ENCODE assay signal across 9 mouse cellular contexts in the genomic region with DNA sequence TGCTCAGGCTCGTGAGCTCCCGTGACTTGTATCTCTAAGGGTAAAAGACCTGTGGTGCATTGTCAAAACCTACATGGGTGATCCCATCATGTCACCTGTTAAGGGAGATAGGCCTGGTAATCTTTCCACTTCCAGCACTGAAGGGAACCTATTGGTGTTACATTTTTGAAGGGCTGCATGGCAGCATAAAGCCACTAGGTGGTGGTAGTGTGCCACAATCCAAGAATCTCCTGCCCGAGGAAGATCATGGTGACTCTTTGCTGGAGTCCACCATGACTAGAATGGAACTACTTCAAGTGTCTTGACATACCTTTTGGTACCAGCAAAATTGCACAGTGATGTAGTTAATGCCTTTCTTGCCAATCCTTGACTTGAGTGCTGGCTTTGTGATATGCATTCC. TPM values are rescaled to one million over a fixed set of nuclear protein-coding genes. Genes with fewer than 3 reads are reported as not detected.
DNase-seq lines count a peak whose midpoint lies in the region; ATAC-seq and TF ChIP-seq lines count a peak whose summit lies in the region.
"Had no signal": no experiment of that assay in that cellular context is flagged by ENCODE, and none has a peak within 500 bp of the region (broad histone marks: within the 10 kb centered on the region; RNA-seq: fewer than 3 reads in every experiment).

No protein-coding gene starts in this region.

- in situ Hi-C loops in Patski (cut with MboI; ENCODE audit: low pct_unique_long_range_greater_than_20kb), result loop anchor here (25.0 kb wide), 1 partner anchor 1346 kb away; no protein-coding TSS in a partner anchor

- H3K9me3 ChIP-seq in kidney, embryonic 16.5 days (ENCODE audit: low read length), result no peaks in the 10 kb centered on the region
- no peaks in the 10 kb centered on the region for H3K9me3 ChIP-seq in midbrain, postnatal 0 days (ENCODE audit: low read length)

- POLR2A ChIA-PET in Patski (lab: Charles Lee), result no interaction called here

- no peaks in the 10 kb centered on the region for H3K27me3 ChIP-seq in kidney, adult 2 months (replicated peaks; ENCODE audit: control insufficient read depth, insufficient read depth, low read length)
- no peaks in the 10 kb centered on the region for H3K27me3 ChIP-seq in kidney, embryonic 16.5 days (ENCODE audit: insufficient read depth, low read length)
- no peaks in the 10 kb centered on the region for H3K27me3 ChIP-seq in Patski
- H3K27me3 ChIP-seq in midbrain, postnatal 0 days (ENCODE audit: insufficient read depth, low read length), result no peaks in the 10 kb centered on the region
- H3K27me3 ChIP-seq in thymus, adult 2 months (ENCODE audit: control insufficient read depth, insufficient read depth, low read length), result no peaks in the 10 kb centered on the region

- H3K4me1 ChIP-seq in kidney, adult 2 months (ENCODE audit: control insufficient read depth, insufficient read depth, low read length), result no peaks in the 10 kb centered on the region
- H3K4me1 ChIP-seq in kidney, embryonic 16.5 days (ENCODE audit: insufficient read depth, low read length), result no peaks in the 10 kb centered on the region
- H3K4me1 ChIP-seq in midbrain, postnatal 0 days (ENCODE audit: insufficient read depth, low read length), result peaks cover 7% of the 10 kb centered on the region
- H3K4me1 ChIP-seq in thymus, adult 2 months (replicated peaks; ENCODE audit: control insufficient read depth, insufficient read depth, low read length), result no peaks in the 10 kb centered on the region

- WGBS in kidney, adult 2 months, result 44% methylated on average over 3 of the region's 3 CpGs
- 35% methylated on average over 3 of the region's 3 CpGs for WGBS in kidney, embryonic 16.5 days
- WGBS in midbrain, postnatal 0 days, result 36% methylated on average over 3 of the region's 3 CpGs
- WGBS in thymus, adult 2 months, result 58% methylated on average over 3 of the region's 3 CpGs

- no peak overlapping the region for H3K4me2 ChIP-seq in kidney, embryonic 16.5 days (replicated peaks; ENCODE audit: low read depth, low read length)
- H3K4me2 ChIP-seq in midbrain, postnatal 0 days (ENCODE audit: low read depth, low read length, poor library complexity, severe bottlenecking), result no peak overlapping the region

- intact Hi-C loops in heart, postnatal 10 days (cut with DNase I), result loop anchor here (1.0 to 5.0 kb wide), 3 partner anchors 122 to 401 kb away; no protein-coding TSS in a partner anchor

- peak; percentile 84 for TF ChIP-seq CTCF in kidney, adult 2 months (conservative IDR thresholded peaks at IDR 0.05; ENCODE audit: insufficient read depth, insufficient read length, low read depth, low read length)
- peak; percentile 92 for TF ChIP-seq CTCF in Patski (IDR thresholded peaks at IDR 0.05)
- peak; percentile 92 for TF ChIP-seq CTCF in midbrain, postnatal 0 days (IDR thresholded peaks at IDR 0.05)
- TF ChIP-seq CTCF in thymus, adult 2 months (IDR thresholded peaks at IDR 0.05; ENCODE audit: borderline replicate concordance, control insufficient read depth, extremely low read depth, insufficient read depth, low read length, poor library complexity), result no peak

- DNase-seq in kidney, adult 2 months, result peak; percentile 61
- no peak for DNase-seq in Patski (ENCODE audit: low read depth, low spot score)
- DNase-seq in cerebellum, adult 9-11 months, result peak; percentile 51
- peak; percentile 61 to 73 for DNase-seq in heart, postnatal 10 days
- DNase-seq in layer of hippocampus, postnatal 36 days, result peak; percentile 38 to 50
- DNase-seq in midbrain, postnatal 0 days (ENCODE audit: low spot score), result peak; percentile 73
- peak; percentile 69 for DNase-seq in thymus, adult 2 months

- no peak for ATAC-seq in kidney, embryonic 16.5 days (ENCODE audit: low FRiP score, low TSS enrichment)
- no peak for ATAC-seq in Patski
- no peak for ATAC-seq in midbrain, postnatal 0 days (ENCODE audit: low FRiP score)

- H3K36me3 ChIP-seq in kidney, adult 2 months (ENCODE audit: control insufficient read depth, insufficient read depth, low read length), result no peaks in the 10 kb centered on the region
- no peaks in the 10 kb centered on the region for H3K36me3 ChIP-seq in kidney, embryonic 16.5 days (ENCODE audit: insufficient read depth, low read length)
- H3K36me3 ChIP-seq in midbrain, postnatal 0 days (ENCODE audit: insufficient read depth, low read length), result no peaks in the 10 kb centered on the region
- no peaks in the 10 kb centered on the region for H3K36me3 ChIP-seq in thymus, adult 2 months (ENCODE audit: control insufficient read depth, insufficient read depth, low read length)

- no peak overlapping the region for H3K27ac ChIP-seq in kidney, adult 2 months (ENCODE audit: insufficient read depth, low read depth, low read length)
- no peak overlapping the region for H3K27ac ChIP-seq in kidney, embryonic 16.5 days (ENCODE audit: low read length)
- H3K27ac ChIP-seq in midbrain, postnatal 0 days (ENCODE audit: low read depth, low read length), result no peak overlapping the region
- no peak overlapping the region for H3K27ac ChIP-seq in thymus, adult 2 months (ENCODE audit: control insufficient read depth, insufficient read depth, low read length)

- no peak overlapping the region for H3K4me3 ChIP-seq in kidney, adult 2 months (ENCODE audit: insufficient read depth, low read depth, low read length)
- no peak overlapping the region for H3K4me3 ChIP-seq in kidney, embryonic 16.5 days (ENCODE audit: low read length)
- H3K4me3 ChIP-seq in midbrain, postnatal 0 days (ENCODE audit: low read depth, low read length), result no peak overlapping the region
- no peak overlapping the region for H3K4me3 ChIP-seq in thymus, adult 2 months (ENCODE audit: control insufficient read depth, insufficient read depth, low read length)
- H3K4me3 ChIP-seq: erythroblast, embryonic 14.5 days had no signal

- no peak for TF ChIP-seq POLR2A in kidney, adult 2 months (IDR thresholded peaks at IDR 0.05; ENCODE audit: low read depth, low read length)
- no peak for TF ChIP-seq POLR2A in thymus, adult 2 months (IDR thresholded peaks at IDR 0.05; ENCODE audit: control insufficient read depth, extremely low read depth, insufficient read depth, low read length, poor library complexity)

- CTCF ChIA-PET in Patski (lab: Charles Lee), result interaction anchor here (0.9 to 2.2 kb wide), 9 partner anchors 9 to 148 kb away, joined by 3 to 14 read pairs (median 6); no protein-coding TSS in a partner anchor

- no peak overlapping the region for H3K9ac ChIP-seq in kidney, embryonic 16.5 days (replicated peaks; ENCODE audit: low read length)
- H3K9ac ChIP-seq in midbrain, postnatal 0 days (replicated peaks; ENCODE audit: low read length, poor library complexity, severe bottlenecking), result no peak overlapping the region

RNA-seq across cellular contexts. Expression of a gene that starts 39.9 kb away (rescaled TPM):
- 2.9 and 3.5 TPM in 2 replicates for polyA plus RNA-seq in kidney, adult 2 months (2012; rRNA removed)
- polyA plus RNA-seq in kidney, embryonic 16.5 days (2015; fragmentation: Nextera tagmentation; extraction: Ambion mirVana), result 21.0 and 22.1 TPM in 2 replicates
- 13.5 TPM for polyA plus RNA-seq in Patski (2021)
- total RNA-seq in heart, postnatal 10 days (2021), result 10 to 100 TPM in 1 of 2 experiments, 1 to 10 TPM in 1; 8.6 to 10.2 TPM
- 10 to 100 TPM; 13.6 to 14.4 TPM for total RNA-seq in layer of hippocampus, postnatal 36 days (2021)
- 7.3 and 8.9 TPM in 2 replicates for total RNA-seq in midbrain, postnatal 0 days (2014; rRNA removed)
- 4.9 and 5.0 TPM in 2 replicates for polyA plus RNA-seq in midbrain, postnatal 0 days (2015; fragmentation: Nextera tagmentation; extraction: Ambion mirVana)
- polyA plus RNA-seq in thymus, adult 2 months (2012; rRNA removed), result 5.6 and 6.8 TPM in 2 replicates
